Mouse (Mus musculus): Measurements from ENCODE around the gene Rnf6. TPM values are rescaled to one million over a fixed set of nuclear protein-coding genes. Genes with fewer than 3 reads are reported as not detected.
"Not testable (repeated sequence)": the region's sequence is repeated elsewhere in the genome, so short reads cannot be mapped to it uniquely, and the experiment has no call there.

The Rnf6 gene
- polyA plus RNA-seq, 1 experiment from 2014 or later = 47.2 TPM

DNA sequence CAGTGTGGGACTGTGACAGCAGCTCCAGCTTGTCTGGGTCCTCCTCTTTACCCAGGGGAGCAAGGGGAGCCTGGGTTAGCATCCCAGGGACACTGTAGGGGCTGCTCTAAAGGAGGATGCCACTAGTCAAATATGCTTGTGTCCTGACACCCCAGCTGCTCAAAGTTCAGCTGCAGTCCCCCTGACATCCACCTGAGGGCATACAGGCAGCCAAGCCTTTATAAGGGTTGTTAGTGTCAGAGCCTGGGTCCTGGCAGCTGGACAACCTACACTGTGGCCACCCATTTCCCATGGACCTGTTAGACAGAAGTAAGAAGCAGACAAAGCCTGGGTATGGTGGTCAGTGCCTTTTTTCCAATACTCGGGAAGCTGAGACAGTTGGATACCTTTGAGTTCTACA lies 33.2 kb downstream of the Rnf6 start:
- Histone ChIP-seq H3K4me2 (replicated peaks) (no peak overlapping the region), H3K27ac (no peak overlapping the region), H3K36me3 (no peaks in the 10 kb centered on the region), H3K4me3 (replicated peaks) (no peak overlapping the region), H3K9ac (no peak overlapping the region), H3K9me3 (no peaks in the 10 kb centered on the region), H3K27me3 (replicated peaks) (no peaks in the 10 kb centered on the region), H3K4me1 (replicated peaks) (no peaks in the 10 kb centered on the region)
- WGBS = 92% methylated on average over 1 of the region's 1 CpGs
- ATAC-seq = no peak

GRCm38 (mm10) chr5:146187441-146187840 lies 33.9 kb downstream of the Rnf6 start:
- ATAC-seq, H3K27ac ChIP-seq: not testable (repeated sequence)
- WGBS = 22% methylated on average over 5 of the region's 5 CpGs

GRCm38 (mm10) chr5:146185204-146185603 lies 36.2 kb downstream of the Rnf6 start, which contains the start of gene 1700001J03Rik:
Gene 1700001J03Rik (minus strand): TSS chr5:146185304.
- not testable (repeated sequence) for H3K27me3 ChIP-seq (replicated peaks); H3K4me3 ChIP-seq (replicated peaks)

More at GRCm38 (mm10) chr5:146187441-146187840, 33.9 kb downstream of the Rnf6 start:
- not testable (repeated sequence) for H3K4me1 ChIP-seq (replicated peaks); H3K4me3 ChIP-seq (replicated peaks); H3K4me2 ChIP-seq (replicated peaks); H3K27me3 ChIP-seq (replicated peaks); H3K9me3 ChIP-seq; H3K9ac ChIP-seq; H3K36me3 ChIP-seq

DNA sequence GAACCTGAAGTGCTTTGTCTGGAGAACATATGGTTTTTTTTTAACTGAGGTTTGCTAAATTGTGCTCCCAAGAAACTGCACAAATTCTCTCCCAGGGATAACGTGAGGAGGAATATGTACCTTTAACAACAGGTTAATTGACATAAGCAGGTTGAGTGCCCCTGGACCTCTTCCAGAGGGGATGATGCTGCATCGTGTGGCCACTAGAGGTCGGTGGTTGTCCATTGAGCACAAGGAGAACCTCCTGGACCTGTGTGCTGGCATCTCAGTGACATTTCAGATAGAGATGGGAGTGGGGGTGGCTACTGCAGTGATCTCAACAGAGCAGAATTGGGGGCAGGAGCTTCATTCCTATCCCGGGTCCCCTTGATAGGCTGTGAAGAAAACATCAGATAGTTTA lies 48.6 kb downstream of the Rnf6 start:
- not testable (repeated sequence) for H3K4me2 ChIP-seq (replicated peaks); H3K9ac ChIP-seq; H3K9me3 ChIP-seq; H3K4me3 ChIP-seq (replicated peaks); H3K27me3 ChIP-seq (replicated peaks); H3K36me3 ChIP-seq; H3K27ac ChIP-seq; ATAC-seq; H3K4me1 ChIP-seq (replicated peaks)
- WGBS = 53% methylated on average over 4 of the region's 4 CpGs

More at GRCm38 (mm10) chr5:146185204-146185603, 36.2 kb downstream of the Rnf6 start, which contains the start of gene 1700001J03Rik:
- 86% methylated on average over 4 of the region's 4 CpGs for WGBS
- H3K4me1 ChIP-seq (replicated peaks); H3K27ac ChIP-seq; H3K36me3 ChIP-seq; H3K4me2 ChIP-seq (replicated peaks); ATAC-seq; H3K9me3 ChIP-seq; H3K9ac ChIP-seq: not testable (repeated sequence)

GRCm38 (mm10) chr5:146170621-146171020 lies 50.7 kb downstream of the Rnf6 start, which contains the start of gene Gm6309:
Gene Gm6309 (minus strand): TSS chr5:146170721.
- H3K4me1 ChIP-seq (replicated peaks); H3K4me3 ChIP-seq (replicated peaks); H3K27ac ChIP-seq; H3K9ac ChIP-seq; H3K4me2 ChIP-seq (replicated peaks); ATAC-seq; H3K27me3 ChIP-seq (replicated peaks); H3K9me3 ChIP-seq; H3K36me3 ChIP-seq: not testable (repeated sequence)
- WGBS = 78% methylated on average over 2 of the region's 2 CpGs

DNA sequence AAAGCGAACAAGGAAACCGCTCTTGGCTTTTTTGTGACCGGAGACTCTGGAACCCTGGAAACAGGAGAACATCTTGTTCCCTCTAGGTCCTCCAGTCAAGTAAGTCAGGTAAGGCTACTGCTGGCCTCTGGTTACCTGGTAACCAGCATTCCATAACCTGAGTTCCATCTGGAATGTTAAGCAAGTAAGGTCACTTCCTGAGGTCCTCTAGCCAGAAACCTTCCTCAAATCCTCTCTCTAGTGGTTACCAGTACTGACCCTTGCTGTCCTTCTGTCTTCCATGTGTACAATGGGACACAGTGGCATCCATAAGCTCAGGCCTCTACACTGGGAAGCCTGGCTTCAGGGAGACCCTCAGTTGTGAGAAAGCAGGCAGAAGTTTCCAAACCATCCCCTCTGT lies 60.9 kb downstream of the Rnf6 start, which contains the start of gene Gm5565:
Gene Gm5565 (minus strand): TSS at position 101 of the 400 bp plus-strand sequence.
- not testable (repeated sequence) for H3K27me3 ChIP-seq (replicated peaks); H3K36me3 ChIP-seq; ATAC-seq; H3K4me1 ChIP-seq (replicated peaks); H3K4me2 ChIP-seq (replicated peaks); H3K27ac ChIP-seq; H3K4me3 ChIP-seq (replicated peaks); H3K9me3 ChIP-seq; H3K9ac ChIP-seq
- 95% methylated on average over 3 of the region's 3 CpGs for WGBS

Other genes starting within 250 kb of the Rnf6 start
- not detected in 2 replicates for gene Cyp3a25, start 211.9 kb downstream of the Rnf6 start, polyA plus RNA-seq (2015; fragmentation: Nextera tagmentation; extraction: Ambion mirVana)
- not detected in 2 replicates for gene Cyp3a59, start 142.3 kb downstream of the Rnf6 start, polyA plus RNA-seq (2015; fragmentation: Nextera tagmentation; extraction: Ambion mirVana)
- not detected in 2 replicates for gene Gm5565, start 61.0 kb downstream of the Rnf6 start, polyA plus RNA-seq (2015; fragmentation: Nextera tagmentation; extraction: Ambion mirVana)
- gene Gm6309, start 50.8 kb downstream of the Rnf6 start, polyA plus RNA-seq (2015; fragmentation: Nextera tagmentation; extraction: Ambion mirVana) = not detected in 2 replicates
- not detected in 2 replicates for gene 1700001J03Rik, start 36.3 kb downstream of the Rnf6 start, polyA plus RNA-seq (2015; fragmentation: Nextera tagmentation; extraction: Ambion mirVana)
- 19.6 and 20.3 TPM in 2 replicates for gene Cdk8, start 9.7 kb upstream of the Rnf6 start, polyA plus RNA-seq (2015; fragmentation: Nextera tagmentation; extraction: Ambion mirVana)
- gene Wasf3, start 163.4 kb upstream of the Rnf6 start, polyA plus RNA-seq (2015; fragmentation: Nextera tagmentation; extraction: Ambion mirVana) = 1.7 and 1.9 TPM in 2 replicates